Mouse (Mus musculus): ENCODE data around the gene H2afy.

H2afy gene

GRCm38 (mm10) chr13:56136200-56136599 is at the start of gene H2afy:
H2afy (minus strand) TSS chr13:56136361.
- DNase-seq = no peak

DNA sequence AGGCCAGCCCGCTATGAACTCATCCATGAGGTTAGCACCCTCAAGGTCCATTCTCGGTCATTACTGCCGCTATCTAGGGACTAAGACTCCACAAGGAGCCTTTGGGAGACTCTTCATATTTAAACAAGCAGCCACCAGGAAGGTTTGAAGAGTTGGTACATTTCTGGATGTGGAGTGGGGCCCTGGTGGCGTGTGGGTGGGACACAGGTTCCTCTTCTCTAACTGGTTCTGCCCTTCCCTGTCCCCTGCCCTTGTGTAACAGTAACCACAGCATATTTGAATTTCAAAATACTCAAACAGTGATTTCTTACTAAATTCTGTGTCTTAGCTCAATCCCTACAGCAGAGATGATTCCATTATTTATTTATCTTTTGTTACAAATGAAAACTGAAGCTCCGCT is 47.5 kb upstream of the H2afy start:
- no peak for DNase-seq

DNA sequence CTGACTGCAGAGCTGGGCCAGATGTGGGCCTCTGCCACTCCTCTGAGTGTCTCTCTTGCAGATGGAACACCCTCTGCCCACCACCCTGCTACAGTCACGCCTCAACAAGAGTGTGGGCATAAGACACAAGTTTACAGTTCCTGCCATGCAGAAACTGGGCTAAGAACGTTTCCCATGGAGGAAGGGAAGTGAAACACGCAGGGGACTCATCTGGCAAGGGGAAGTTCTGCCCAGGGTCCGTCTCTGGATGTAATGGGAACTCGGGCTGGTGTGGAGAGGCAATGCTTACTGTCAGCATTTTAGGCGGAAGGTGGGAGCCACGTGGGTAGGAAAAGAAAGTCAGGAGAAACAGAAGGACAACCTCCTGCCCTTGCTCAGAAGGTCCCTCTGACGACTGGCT is 45.3 kb upstream of the H2afy start:
- DNase-seq = no peak

DNA sequence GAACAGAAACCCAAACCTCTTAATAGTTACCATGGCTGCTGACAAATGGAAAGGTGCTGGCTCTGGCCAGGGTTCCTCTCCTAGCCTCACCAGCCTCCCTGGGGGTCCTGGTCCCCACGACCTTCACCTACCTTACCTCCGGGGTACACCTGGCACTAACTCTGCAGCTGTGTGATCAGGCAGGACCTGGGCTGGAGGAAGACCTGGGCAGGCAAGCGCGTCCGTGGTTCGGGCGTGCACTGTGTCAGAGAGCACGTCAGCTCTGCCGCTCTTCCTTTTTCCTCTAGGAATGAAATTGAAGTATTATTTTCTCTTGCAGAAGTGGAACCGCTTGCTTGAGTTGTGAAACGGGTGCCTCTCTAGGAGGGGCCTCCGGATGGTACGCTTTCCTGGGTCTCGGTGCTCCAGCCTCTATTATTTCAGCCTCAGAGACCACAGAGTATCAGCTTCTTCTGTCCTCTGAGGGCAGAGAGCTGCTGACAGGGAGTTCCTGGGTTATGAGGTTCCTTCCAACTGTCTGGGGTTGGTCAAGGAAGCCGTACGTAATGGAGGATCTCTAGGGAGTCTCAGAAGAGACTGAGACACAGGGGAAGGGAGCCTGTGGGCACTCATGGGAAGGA is 42.4 kb upstream of the H2afy start, which contains the start of gene Tifab:
Gene Tifab (minus strand): TSS at position 470 of the 620 bp plus-strand sequence.
- DNase-seq = no peak

- DNase-seq = no peak
These were observed 40.1 kb upstream of the H2afy start for GRCm38 (mm10) chr13:56176310-56176709.

DNA sequence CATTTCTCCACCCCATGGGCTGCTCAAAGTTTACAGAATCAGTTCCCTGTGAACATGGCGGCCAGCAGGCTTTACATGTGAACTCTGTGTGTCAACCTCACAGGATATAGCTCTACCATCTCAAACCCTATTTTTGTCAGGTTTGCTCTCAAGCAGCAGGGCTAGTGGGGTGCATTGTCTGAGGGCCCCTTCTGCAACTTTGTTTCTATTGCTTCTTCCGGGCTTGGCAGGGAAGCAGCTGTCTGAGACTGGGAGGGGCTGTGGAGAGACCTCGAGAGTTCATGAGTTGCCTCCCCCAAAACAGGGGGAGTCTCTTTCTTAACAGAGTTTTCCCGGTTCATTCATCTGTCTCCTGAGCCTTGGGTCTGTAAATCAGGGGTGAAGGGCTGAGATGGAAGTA is 39.7 kb upstream of the H2afy start:
- no peak for DNase-seq

GRCm38 (mm10) chr13:56172901-56173545 is 36.9 kb upstream of the H2afy start:
- no peak for DNase-seq

DNA sequence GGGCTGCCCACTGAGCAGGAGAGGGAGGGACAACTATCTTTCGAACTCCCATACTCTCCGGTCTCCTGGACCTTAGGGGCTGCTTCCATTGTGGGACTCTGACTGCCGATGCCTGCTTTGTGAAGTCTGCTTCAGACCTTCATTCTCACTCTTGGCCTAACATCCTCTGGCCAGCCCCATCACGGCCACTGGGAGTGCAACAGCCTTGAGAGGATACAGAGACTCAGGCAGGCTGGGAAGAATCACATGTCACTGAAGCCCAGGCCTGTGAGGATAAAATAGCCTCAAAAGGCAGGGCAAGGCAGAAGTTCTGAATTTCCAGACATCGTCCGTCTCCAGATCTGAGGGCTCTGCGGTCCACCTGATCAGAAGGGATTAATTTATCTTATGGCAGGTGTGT is 35.9 kb upstream of the H2afy start:
- DNase-seq = no peak

- no peak for DNase-seq
These were observed 32.2 kb upstream of the H2afy start for GRCm38 (mm10) chr13:56168403-56168781.

DNA sequence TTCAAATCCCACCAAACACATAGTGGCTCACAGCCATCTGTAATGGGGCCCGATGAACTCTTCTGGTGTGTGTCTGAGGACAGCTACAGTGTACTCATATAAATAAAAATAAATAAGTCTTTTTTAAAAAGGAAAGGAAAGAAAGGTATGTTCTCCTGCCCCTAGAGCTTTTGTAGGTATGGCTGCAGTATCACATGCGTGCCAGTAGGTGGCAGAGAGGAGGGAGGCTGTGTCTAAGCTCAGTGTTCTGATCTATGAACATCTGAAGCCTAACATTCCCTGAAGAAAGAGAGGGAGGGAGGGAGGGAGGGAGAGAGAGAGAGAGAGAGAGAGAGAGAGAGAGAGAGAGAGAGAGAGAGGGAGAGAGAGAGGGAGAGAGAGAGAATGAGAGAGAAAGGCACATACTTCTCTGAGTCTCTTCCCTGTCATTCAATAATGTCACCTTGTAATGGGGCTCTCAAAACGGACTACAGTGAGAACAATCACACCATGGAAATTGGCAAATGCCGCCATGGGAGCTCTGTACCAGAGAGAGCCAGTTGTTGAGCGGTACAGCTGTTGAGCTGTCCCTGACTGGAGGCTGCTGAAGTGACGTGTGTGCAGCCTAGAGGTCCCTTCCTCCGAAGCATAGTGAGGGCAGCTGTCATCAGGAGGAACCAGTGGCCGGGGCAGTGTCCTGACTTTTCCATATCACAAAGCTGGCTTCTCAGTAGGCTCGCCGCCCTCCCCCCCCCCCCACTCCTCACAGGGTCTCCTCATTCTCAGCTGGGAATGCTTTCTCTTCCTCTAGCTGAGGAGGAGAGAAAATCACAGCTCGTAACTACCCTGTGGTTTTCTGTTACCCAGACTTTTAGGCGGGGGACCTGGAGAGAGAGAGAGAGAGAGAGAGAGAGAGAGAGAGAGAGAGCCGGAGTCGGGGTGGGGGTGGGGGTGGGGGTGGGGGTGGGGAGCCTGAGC is 31.6 kb upstream of the H2afy start:
- no peak for DNase-seq

DNA sequence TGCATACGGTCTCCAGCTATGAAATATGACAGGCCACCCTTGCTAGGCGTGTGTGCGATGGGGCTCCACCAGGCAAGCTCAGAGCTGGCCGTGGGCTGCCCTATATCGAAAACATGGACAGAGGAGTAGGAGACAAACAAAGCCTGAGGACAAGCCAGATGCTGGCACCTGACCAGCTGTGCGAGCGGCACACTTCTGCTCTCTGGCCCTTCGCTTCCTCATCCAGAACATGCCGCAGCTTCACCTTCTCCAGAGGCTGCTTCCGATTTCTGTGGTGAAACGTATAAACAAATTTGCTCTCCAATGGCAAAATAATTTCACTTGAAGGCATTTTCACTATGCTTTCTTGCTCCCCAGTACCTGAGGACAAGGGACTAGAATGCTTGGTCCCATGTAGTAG is 29.4 kb upstream of the H2afy start:
- DNase-seq = no peak

GRCm38 (mm10) chr13:56164372-56164771 is 28.2 kb upstream of the H2afy start:
- DNase-seq = no peak

GRCm38 (mm10) chr13:56163751-56164150 is 27.6 kb upstream of the H2afy start:
- peak; percentile 69 for DNase-seq

GRCm38 (mm10) chr13:56162859-56163258 is 26.7 kb upstream of the H2afy start:
- DNase-seq = no peak

- DNase-seq = no peak
These were observed 23.6 kb upstream of the H2afy start for GRCm38 (mm10) chr13:56159614-56160363.

- DNase-seq = peak; percentile 32
These were observed 22.9 kb upstream of the H2afy start for GRCm38 (mm10) chr13:56159016-56159601.

DNA sequence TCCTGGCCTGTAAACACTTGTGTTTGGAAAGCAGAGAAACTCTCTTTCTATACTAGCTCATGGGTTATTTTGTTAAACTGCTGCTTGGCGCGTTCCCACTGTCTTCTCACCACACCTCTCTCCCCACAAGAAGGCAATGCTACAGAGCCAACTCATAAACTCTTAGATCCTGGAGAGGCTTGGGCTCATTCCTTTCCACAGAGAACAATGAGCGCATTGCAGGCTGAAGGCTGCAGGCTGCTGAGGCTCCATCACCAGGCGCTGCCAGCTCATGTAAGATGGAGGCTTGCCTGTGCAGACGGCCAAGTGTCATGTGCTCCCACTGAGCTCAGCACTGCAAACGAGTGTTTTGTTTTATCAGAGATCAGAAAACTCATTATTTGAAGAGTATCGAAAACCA is 19.5 kb upstream of the H2afy start:
- DNase-seq = no peak

GRCm38 (mm10) chr13:56155048-56155447 is 18.9 kb upstream of the H2afy start:
- no peak for DNase-seq

DNA sequence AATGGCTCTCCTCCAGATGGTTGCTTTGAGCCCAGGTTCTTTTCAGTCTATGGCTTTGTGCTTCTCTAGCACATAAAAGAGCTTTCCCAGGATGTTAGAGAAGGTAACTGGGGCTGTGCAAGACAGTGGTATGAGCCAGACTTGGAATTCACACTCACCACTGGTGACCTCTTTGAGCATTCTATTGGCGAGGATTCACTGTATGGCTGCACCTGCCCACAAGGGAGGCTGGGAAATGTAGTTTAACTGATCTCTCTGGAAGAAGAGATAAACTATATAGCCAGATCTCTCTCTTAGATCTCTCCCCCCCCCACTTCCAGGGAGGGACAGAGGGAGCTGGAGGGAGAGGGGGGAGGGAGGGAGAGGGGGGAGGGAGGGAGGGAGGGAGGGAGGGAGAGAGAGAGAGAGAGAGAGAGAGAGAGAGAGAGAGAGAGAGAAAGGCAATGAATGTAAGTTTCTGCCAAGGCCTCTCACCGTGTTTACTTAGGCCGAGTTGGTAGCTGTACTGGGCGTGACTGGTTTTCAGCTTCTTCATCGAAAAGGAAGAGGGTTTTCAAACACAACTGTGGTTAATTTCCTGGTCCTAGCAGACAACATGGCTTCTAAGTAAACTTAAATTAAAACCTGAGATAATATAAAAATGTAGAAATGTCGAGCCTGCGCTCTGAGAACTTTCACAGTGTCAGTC is 16.8 kb upstream of the H2afy start:
- no peak for DNase-seq

GRCm38 (mm10) chr13:56151404-56152226 is 15.5 kb upstream of the H2afy start:
- peak; percentile 78 for DNase-seq

- DNase-seq = peak; percentile 55
These were observed 9.4 kb upstream of the H2afy start for GRCm38 (mm10) chr13:56145523-56145922.

All from lung, postnatal 10 days (tissue).